Mouse (Mus musculus) T-helper 2 cell (primary cell): ENCODE measurements around the gene Kctd3.
"Not testable (repeated sequence)": the region's sequence is repeated elsewhere in the genome, so short reads cannot be mapped to it uniquely, and the experiment has no call there.

ENCODE experiments used
- in situ Hi-C: fragments of 300-600 bp; cut with MboI, MseI; formaldehyde crosslinking; loops from one replicate; pipeline ENCODE4 v1.15.1; 2025; ENCODE audit warnings: high pct_unique_total_duplicates

The Kctd3 gene

DNA sequence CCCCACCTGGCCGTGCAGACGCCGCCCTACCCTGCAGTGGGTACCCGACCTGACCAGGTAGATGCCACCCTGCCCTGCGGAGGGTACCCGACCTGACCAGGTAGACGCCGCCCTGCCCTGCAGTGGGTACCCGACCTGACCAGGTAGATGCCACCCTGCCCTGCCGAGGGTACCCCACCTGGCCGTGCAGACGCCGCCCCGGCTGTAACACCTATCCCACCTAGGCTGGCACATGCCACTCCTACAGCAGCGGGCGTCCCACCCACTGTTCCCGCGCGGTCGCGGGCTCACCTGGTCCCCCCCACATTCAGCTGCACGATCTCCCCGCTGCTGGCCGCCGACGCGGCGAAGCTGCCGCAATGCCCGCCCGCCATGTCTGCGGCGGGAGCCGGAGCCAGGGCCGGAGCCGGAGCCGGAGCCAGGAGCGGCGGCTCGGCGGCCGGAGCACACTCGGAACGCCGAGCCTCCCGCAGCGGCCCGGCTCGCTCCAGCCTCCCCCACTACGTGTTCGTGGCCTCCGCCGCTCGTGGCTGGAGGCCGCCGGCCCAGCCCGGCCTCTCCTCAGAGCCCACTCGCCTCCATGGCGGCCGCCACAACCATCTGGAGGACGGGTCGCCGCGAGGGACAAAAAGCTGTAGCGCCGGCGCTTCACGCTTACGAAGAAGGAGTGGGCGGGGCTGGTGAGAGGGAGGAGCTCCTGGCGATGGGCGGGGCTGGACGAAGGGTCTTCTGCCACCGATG, at the start of gene Kctd3:
Gene Kctd3, minus strand, starts transcription at position 603 of the 741 bp plus-strand sequence.
- in situ Hi-C loops, result loop anchor here (25.0 kb wide), 1 partner anchor 905 kb away; the partner anchor contains the start of gene Smyd2

DNA sequence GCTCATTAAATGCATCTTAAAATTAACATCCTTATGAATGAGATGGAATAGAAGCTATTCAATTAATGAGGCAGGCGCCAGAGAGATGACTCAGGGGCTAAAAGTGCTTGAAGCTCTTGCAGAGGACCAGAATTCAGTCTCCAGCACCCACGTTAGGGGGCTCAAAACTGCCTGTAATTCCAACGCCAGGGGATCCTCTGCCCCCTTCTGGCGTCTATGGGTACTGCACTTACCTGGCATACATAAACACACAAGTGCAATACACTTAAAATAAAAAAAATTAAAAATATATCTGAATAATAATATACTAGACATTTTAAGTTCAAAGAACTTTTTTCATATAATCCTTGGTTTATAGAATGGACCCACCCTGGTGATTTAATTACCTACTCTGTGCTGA, 49.8 kb upstream of the Kctd3 start:
- in situ Hi-C loops, result no loop called here

- in situ Hi-C loops, result no loop called here
Measured at GRCm38 (mm10) chr1:189055933-189056332, 48.3 kb upstream of the Kctd3 start.

DNA sequence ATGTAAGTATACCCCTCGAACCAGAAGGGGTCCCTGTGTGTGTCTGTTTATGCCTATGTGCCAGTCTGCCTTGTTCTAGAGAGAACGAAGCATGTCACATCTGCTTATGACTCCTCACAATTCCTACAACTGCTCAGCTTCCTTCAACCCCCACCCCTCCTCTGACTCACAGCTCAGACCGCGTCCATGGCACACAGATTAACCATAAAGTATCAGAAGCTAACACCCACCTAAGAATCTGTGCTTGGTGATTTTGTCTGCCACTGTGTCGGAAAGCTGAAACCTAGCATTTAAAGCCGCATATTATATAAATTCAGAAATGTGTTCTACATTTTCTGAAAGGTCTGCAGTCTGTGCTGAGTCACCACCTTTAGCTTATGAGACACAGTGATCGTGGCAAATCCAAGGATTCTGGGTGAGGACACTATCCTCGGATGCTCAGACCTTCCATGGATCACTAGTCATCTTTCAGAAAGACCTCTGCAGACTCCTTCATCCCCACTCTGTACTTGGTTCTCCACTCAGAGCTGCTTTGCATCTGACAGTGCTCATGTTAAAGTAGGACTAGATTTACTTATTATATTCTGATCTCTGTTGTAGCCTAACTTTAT, 47.4 kb upstream of the Kctd3 start:
- in situ Hi-C loops, result no loop called here

GRCm38 (mm10) chr1:189054191-189054590, 46.5 kb upstream of the Kctd3 start:
- in situ Hi-C loops, result no loop called here

DNA sequence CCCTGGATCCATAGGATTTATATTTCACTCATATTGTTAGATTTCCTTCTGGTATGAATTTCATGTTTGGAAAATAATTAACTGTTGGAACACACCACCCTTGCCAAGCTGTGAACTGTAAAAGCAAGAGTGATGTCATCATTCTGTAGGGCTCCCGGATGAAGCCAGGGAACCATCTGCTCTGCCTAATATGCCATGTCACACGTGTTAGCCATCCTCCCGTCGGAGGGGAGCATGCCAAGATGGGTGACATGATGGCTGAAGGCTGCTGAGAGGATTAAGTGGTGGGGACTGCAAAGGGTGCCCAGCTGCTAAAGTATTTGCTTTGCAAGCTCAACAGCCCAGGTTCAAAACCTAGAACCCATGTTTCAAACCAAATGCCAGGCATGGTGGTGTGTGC, 44.5 kb upstream of the Kctd3 start:
- in situ Hi-C loops, result no loop called here

GRCm38 (mm10) chr1:189050122-189050521, 42.5 kb upstream of the Kctd3 start:
- in situ Hi-C loops, result no loop called here

- in situ Hi-C loops, result no loop called here
Measured at GRCm38 (mm10) chr1:189048331-189048730, 40.7 kb upstream of the Kctd3 start.

- in situ Hi-C loops, result no loop called here
Measured at GRCm38 (mm10) chr1:189047918-189048317, 40.3 kb upstream of the Kctd3 start.

GRCm38 (mm10) chr1:189046831-189047230, 39.2 kb upstream of the Kctd3 start:
- in situ Hi-C loops, result no loop called here

DNA sequence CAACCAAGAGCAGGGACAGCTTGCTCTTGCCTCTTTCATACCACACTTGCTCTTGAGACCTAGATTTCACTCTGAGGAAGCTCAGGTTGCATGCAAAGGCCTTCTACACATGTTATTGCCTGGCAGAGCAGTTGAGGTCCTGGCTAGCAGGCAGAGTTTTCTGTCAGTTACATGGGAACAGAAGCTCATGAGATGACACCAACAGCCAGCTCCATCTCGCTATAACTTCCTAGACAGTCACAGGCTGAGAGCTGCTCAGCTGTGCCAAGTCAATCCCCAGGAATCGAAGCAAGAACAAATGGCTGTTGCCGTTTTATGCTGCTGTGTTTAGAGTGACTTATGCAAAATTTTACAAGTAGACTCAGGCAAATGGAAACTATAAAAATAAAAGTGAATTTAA, 38.7 kb upstream of the Kctd3 start:
- in situ Hi-C loops, result no loop called here

DNA sequence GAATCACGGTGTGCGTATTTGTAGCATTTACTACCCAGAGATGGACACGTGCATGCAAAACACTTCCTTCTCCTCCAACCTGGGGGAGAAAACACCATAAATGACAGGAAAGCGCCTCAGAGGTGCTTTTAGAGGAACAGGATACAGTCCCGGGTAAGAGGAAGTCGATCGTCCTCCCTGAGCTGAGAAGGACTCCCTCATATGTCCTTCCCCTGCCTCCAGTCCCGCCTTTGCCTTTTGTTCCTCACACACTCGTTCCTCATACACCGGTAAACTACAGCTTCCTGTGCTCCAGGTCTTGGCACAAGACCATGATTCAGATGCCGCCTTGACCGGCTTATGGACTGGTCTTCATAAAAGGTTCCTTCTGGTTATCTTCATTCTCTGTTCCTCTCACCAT, 33.6 kb upstream of the Kctd3 start:
- in situ Hi-C loops, result no loop called here

- in situ Hi-C loops, result no loop called here
Measured at GRCm38 (mm10) chr1:189039348-189039747, 31.7 kb upstream of the Kctd3 start.

DNA sequence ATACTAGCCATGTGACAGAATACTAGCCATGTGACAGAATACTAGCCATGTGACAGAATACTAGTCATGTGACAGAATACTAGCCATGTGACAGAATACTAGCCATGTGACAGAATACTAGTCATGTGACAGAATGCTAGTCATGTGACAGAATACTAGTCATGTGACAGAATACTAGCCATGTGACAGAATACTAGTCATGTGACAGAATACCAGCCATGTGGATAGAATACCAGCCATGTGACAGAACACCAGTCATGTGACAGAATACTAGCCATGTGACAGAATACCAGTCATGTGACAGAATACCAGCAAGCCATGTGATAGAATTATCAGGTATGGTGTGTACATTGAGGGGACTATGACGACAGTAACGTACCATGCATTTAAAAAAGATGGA, 25.2 kb upstream of the Kctd3 start:
- in situ Hi-C loops, result not testable (repeated sequence)

- in situ Hi-C loops, result no loop called here
Measured at GRCm38 (mm10) chr1:189030975-189031374, 23.3 kb upstream of the Kctd3 start.

GRCm38 (mm10) chr1:189028267-189028666, 20.6 kb upstream of the Kctd3 start:
- in situ Hi-C loops, result no loop called here

- in situ Hi-C loops, result no loop called here
Measured at GRCm38 (mm10) chr1:189026885-189027284, 19.2 kb upstream of the Kctd3 start.

- in situ Hi-C loops, result loop anchor here (5.0 to 25.0 kb wide), 2 partner anchors 604 to 889 kb away; partner anchors contain the start of gene Smyd2
Measured at GRCm38 (mm10) chr1:189023701-189024080, 16.1 kb upstream of the Kctd3 start.

DNA sequence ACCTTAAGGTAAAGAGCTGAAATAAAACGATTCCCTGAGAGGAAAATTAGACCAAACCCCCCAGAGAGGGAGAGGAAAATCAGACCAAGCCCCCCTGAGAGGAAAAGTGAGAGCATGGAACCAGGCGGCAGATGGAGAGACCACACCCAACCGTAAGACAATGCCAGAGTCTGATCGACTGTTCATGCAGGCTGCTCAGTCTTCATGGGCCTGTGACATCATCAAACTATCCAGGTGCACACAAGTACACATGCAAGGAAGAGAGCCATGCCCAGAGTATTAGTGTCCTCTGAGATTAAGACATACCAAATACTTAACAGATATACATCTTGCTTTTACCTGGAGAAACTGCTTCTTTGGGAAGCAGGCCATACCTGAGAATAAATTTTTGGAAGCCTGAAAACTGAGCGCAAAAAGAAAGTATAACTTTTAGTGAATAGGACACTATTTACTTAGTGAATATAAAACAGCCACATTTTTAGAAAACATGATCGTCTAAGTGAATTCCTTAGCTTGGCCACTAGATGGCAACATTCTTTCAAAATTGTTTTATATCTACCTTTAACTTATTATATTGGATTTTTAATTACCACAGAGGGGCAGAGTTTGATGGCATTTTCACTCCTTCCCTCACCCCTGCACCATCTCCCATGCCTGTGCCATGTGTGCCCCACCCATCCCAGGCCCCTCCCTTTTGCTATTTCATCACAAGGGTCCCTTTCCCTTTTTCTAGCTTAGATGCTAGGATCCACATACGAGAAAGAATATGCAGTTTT, 15.5 kb upstream of the Kctd3 start:
- in situ Hi-C loops, result loop anchor here (5.0 to 25.0 kb wide), 2 partner anchors 604 to 889 kb away; partner anchors contain the start of gene Smyd2

GRCm38 (mm10) chr1:189015372-189015771, 7.7 kb upstream of the Kctd3 start:
- in situ Hi-C loops, result loop anchor here (25.0 kb wide), 1 partner anchor 897 kb away; the partner anchor contains the start of gene Smyd2

- in situ Hi-C loops, result loop anchor here (25.0 kb wide), 1 partner anchor 899 kb away; the partner anchor contains the start of gene Smyd2
Measured at GRCm38 (mm10) chr1:189013587-189013921, 5.9 kb upstream of the Kctd3 start.
